ENCODE assay signal across 1 mouse cellular context in genomic region chr17:6476495-6476947, GRCm38 (mm10).
TF ChIP-seq lines count a peak whose summit lies in the region.

No protein-coding gene starts in this region.

TF ChIP-seq in CH12.LX, 34 proteins besides CTCF, POLR2A, EP300 and RAD21 (continued from another document):
- TF ChIP-seq MAX (IDR thresholded peaks at IDR 0.05; ENCODE audit: low read length), result peak; percentile 53; the same call in 1 of the 2 replicates
TF ChIP-seq in CH12.LX: peak in this region for 7; not testable (repeated sequence) for 27.
